Mouse (Mus musculus) liver, embryonic 16.5 days (tissue): Measurements from ENCODE around the gene Gm20532. TPM values are rescaled to one million over a fixed set of nuclear protein-coding genes. Genes with fewer than 3 reads are reported as not detected.
A peak's percentile ranks its signal among the peaks of the same experiment; 100 is the strongest.
"Not testable (repeated sequence)": the region's sequence is repeated elsewhere in the genome, so short reads cannot be mapped to it uniquely, and the experiment has no call there.

Source experiments
- ATAC-seq: fragments of 200-750 bp; cut with Nextera tagmentation; 2 replicates; pipeline ENCODE4 v1.8.0; 2017; ENCODE audit warnings: low read depth, mild to moderate bottlenecking, moderate number of reproducible peaks, moderate library complexity
- H3K27ac ChIP-seq: fragments of 300-500 bp; sonication (generic); 2 replicates; pipeline ENCODE4 v1.5.1; 2014; ENCODE audit warnings: mild to moderate bottlenecking, low read length
- H3K27me3 ChIP-seq: fragments of 300-500 bp; sonication (generic); 2 replicates; pipeline ENCODE4 v1.6.1; 2014; ENCODE audit warnings: low read depth, low read length, mixed read lengths; ENCODE audit not compliant: control insufficient read depth, insufficient read depth
- H3K36me3 ChIP-seq: fragments of 300-500 bp; sonication (generic); 2 replicates; pipeline ENCODE4 v1.6.1; 2014; ENCODE audit warnings: mild to moderate bottlenecking; ENCODE audit not compliant: control insufficient read depth, insufficient read depth
- H3K4me1 ChIP-seq: fragments of 300-500 bp; sonication (generic); 2 replicates; pipeline ENCODE4 v1.6.1; 2014; ENCODE audit warnings: low read depth, low read length, mixed read lengths; ENCODE audit not compliant: control insufficient read depth
- H3K4me2 ChIP-seq: fragments of 300-500 bp; sonication (generic); 2 replicates; pipeline ENCODE4 v1.6.1; 2014; ENCODE audit warnings: low read depth, low read length, mixed read lengths
- H3K4me3 ChIP-seq: fragments of 300-500 bp; sonication (generic); 2 replicates; pipeline ENCODE4 v1.5.1; 2014; ENCODE audit warnings: low read depth, mild to moderate bottlenecking, low read length
- H3K9ac ChIP-seq: fragments of 300-500 bp; sonication (generic); 2 replicates; pipeline ENCODE4 v1.6.1; 2014; ENCODE audit warnings: low read depth, low read length
- H3K9me3 ChIP-seq: fragments of 300-500 bp; sonication (generic); replicated peaks from 2 replicates; pipeline ENCODE4 v1.6.1; 2016; ENCODE audit warnings: low read length; ENCODE audit not compliant: control insufficient read depth
- WGBS: fragments of 180-500 bp; shearing (Covaris S2); extraction: QIAGEN DNeasy Blood & Tissue Kit; methylation state at CpG from one replicate; pipeline ENCODE4 v1.1.7; 2014; ENCODE audit not compliant: insufficient replicate concordance; 5-methylcytosine and 5-hydroxymethylcytosine counted together
- polyA plus RNA-seq: library from polyadenylated mRNA; unstranded; fragments of >200 nt; fragmentation: Nextera tagmentation; extraction: Ambion mirVana; gene quantifications from 2 replicates; pipeline ENCODE4 v1.2.1, GENCODE M21; 2015

Gene Gm20532
- polyA plus RNA-seq, 1 experiment from 2014 or later: not detected

- Histone ChIP-seq H3K4me3 (no peak overlapping the region), H3K9ac (no peak overlapping the region), H3K27ac (no peak overlapping the region), H3K4me2 (no peak overlapping the region), H3K27me3 (no peaks in the 10 kb centered on the region), H3K4me1 (no peaks in the 10 kb centered on the region), H3K36me3 (no peaks in the 10 kb centered on the region), H3K9me3 (no peaks in the 10 kb centered on the region)
- 41% methylated on average over 1 of the region's 1 CpGs for WGBS
- no peak for ATAC-seq
Observed at GRCm38 (mm10) chr2:26654687-26655086, 68.2 kb downstream of the Gm20532 start.

GRCm38 (mm10) chr2:26657426-26657825, 71.0 kb downstream of the Gm20532 start:
- Histone ChIP-seq H3K9ac (no peak overlapping the region), H3K36me3 (no peaks in the 10 kb centered on the region), H3K4me2 (no peak overlapping the region), H3K27ac (no peak overlapping the region), H3K4me3 (no peak overlapping the region), H3K9me3 (no peaks in the 10 kb centered on the region), H3K4me1 (no peaks in the 10 kb centered on the region), H3K27me3 (peaks cover 3% of the 10 kb centered on the region; the same call in 1 of the 2 replicates)
- WGBS: 56% methylated on average over 2 of the region's 2 CpGs
- ATAC-seq: no peak

- Histone ChIP-seq H3K4me2 (peak overlapping the region; percentile 46), H3K27me3 (peaks cover 3% of the 10 kb centered on the region; the same call in 1 of the 2 replicates), H3K9me3 (no peaks in the 10 kb centered on the region), H3K9ac (no peak overlapping the region), H3K27ac (no peak overlapping the region), H3K36me3 (no peaks in the 10 kb centered on the region), H3K4me1 (no peaks in the 10 kb centered on the region), H3K4me3 (no peak overlapping the region)
- no peak for ATAC-seq
- WGBS: 1% methylated on average over 16 of the region's 20 CpGs
Observed at GRCm38 (mm10) chr2:26661143-26661752, 74.8 kb downstream of the Gm20532 start.

GRCm38 (mm10) chr2:26661768-26662508, 75.5 kb downstream of the Gm20532 start:
- H3K9me3 ChIP-seq: no peaks in the 10 kb centered on the region
- no peaks in the 10 kb centered on the region for H3K4me1 ChIP-seq
- H3K27me3 ChIP-seq: peaks cover 3% of the 10 kb centered on the region; the same call in 1 of the 2 replicates
- no peak overlapping the region for H3K27ac ChIP-seq
- WGBS: 36% methylated on average over 29 of the region's 29 CpGs
- ATAC-seq: no peak
- peak overlapping the region; percentile 46 for H3K4me2 ChIP-seq
- no peak overlapping the region for H3K4me3 ChIP-seq
- no peak overlapping the region for H3K9ac ChIP-seq
- H3K36me3 ChIP-seq: no peaks in the 10 kb centered on the region

GRCm38 (mm10) chr2:26662509-26662882, 76.1 kb downstream of the Gm20532 start:
- Histone ChIP-seq H3K9ac (no peak overlapping the region), H3K27ac (no peak overlapping the region), H3K4me2 (no peak overlapping the region), H3K9me3 (no peaks in the 10 kb centered on the region), H3K4me1 (no peaks in the 10 kb centered on the region), H3K27me3 (peaks cover 3% of the 10 kb centered on the region; the same call in 1 of the 2 replicates), H3K4me3 (no peak overlapping the region), H3K36me3 (no peaks in the 10 kb centered on the region)
- ATAC-seq: no peak
- WGBS: 64% methylated on average over 13 of the region's 13 CpGs

GRCm38 (mm10) chr2:26663112-26663511, 76.7 kb downstream of the Gm20532 start:
- Histone ChIP-seq H3K4me2 (no peak overlapping the region), H3K9ac (no peak overlapping the region), H3K27me3 (peaks cover 3% of the 10 kb centered on the region; the same call in 1 of the 2 replicates), H3K4me1 (no peaks in the 10 kb centered on the region), H3K4me3 (no peak overlapping the region), H3K27ac (no peak overlapping the region), H3K9me3 (no peaks in the 10 kb centered on the region), H3K36me3 (no peaks in the 10 kb centered on the region)
- 36% methylated on average over 10 of the region's 10 CpGs for WGBS
- no peak for ATAC-seq

- 66% methylated on average over 1 of the region's 1 CpGs for WGBS
- not testable (repeated sequence) for H3K4me3 ChIP-seq, H3K36me3 ChIP-seq, H3K9ac ChIP-seq, H3K4me1 ChIP-seq, ATAC-seq, H3K4me2 ChIP-seq, H3K27me3 ChIP-seq, H3K9me3 ChIP-seq, H3K27ac ChIP-seq
Observed at GRCm38 (mm10) chr2:26663551-26663950, 77.1 kb downstream of the Gm20532 start.

GRCm38 (mm10) chr2:26668746-26669145, 82.3 kb downstream of the Gm20532 start:
- Histone ChIP-seq H3K9me3 (no peaks in the 10 kb centered on the region), H3K27me3 (no peaks in the 10 kb centered on the region), H3K4me3 (no peak overlapping the region), H3K36me3 (no peaks in the 10 kb centered on the region), H3K9ac (no peak overlapping the region), H3K4me2 (no peak overlapping the region), H3K4me1 (no peaks in the 10 kb centered on the region), H3K27ac (no peak overlapping the region)
- no peak for ATAC-seq

- no peaks in the 10 kb centered on the region for H3K4me1 ChIP-seq
- H3K27ac ChIP-seq: no peak within 1 kb of the TSS
- H3K4me2 ChIP-seq: no peak within 1 kb of the TSS
- no peaks in the 10 kb centered on the region for H3K9me3 ChIP-seq
- ATAC-seq: no peak
- H3K9ac ChIP-seq: no peak within 1 kb of the TSS
- H3K4me3 ChIP-seq: no peak within 1 kb of the TSS
- H3K36me3 ChIP-seq: no peaks in the 10 kb centered on the region
- H3K27me3 ChIP-seq: no peaks in the 10 kb centered on the region
- 77% methylated on average over 3 of the region's 3 CpGs for WGBS
Observed at GRCm38 (mm10) chr2:26671182-26671581, 84.7 kb downstream of the Gm20532 start, which contains the start of gene Lcn4. TSS of gene Lcn4 (minus strand) at chr2:26671282.
